Mouse (Mus musculus) bone marrow, adult 2 months (tissue): ENCODE results near the gene Lmo2. TPM values are rescaled to one million over a fixed set of nuclear protein-coding genes. Genes with fewer than 3 reads are reported as not detected.
"Not testable (repeated sequence)": the region's sequence is repeated elsewhere in the genome, so short reads cannot be mapped to it uniquely, and the experiment has no call there.

Experiments used
- H3K27ac ChIP-seq: fragments of 200-500 bp; 2 replicates; pipeline ENCODE4 v1.5.1; 2012; ENCODE audit warnings: low read depth, mild to moderate bottlenecking, control low read depth, inconsistent platforms, low read length; ENCODE audit not compliant: control insufficient read depth, poor library complexity, insufficient read depth
- H3K4me1 ChIP-seq: fragments of 200-500 bp; 2 replicates; pipeline ENCODE4 v1.6.1; 2011; ENCODE audit warnings: low read length; ENCODE audit not compliant: control insufficient read depth, insufficient read depth
- H3K4me3 ChIP-seq: fragments of 200-500 bp; replicated peaks from 2 replicates; pipeline ENCODE3; 2011; ENCODE audit warnings: mild to moderate bottlenecking, low read depth, low read length, control low read depth; ENCODE audit not compliant: control insufficient read depth
- CTCF ChIP-seq: fragments of 200-500 bp; IDR thresholded peaks from 2 replicates; pipeline ENCODE4 v1.5.1; 2011; ENCODE audit warnings: low read length, control low read depth; ENCODE audit not compliant: control insufficient read depth, insufficient read depth
- POLR2A ChIP-seq: fragments of 200-500 bp; IDR thresholded peaks from 2 replicates; pipeline ENCODE4 v1.6.1; 2011; ENCODE audit warnings: low read depth, mild to moderate bottlenecking, control low read depth, low read length, borderline replicate concordance; ENCODE audit not compliant: control insufficient read depth
- WGBS: fragments of 180-500 bp; shearing (Covaris S2); methylation state at CpG from one replicate; pipeline ENCODE4 v1.1.7; 2018; 5-methylcytosine and 5-hydroxymethylcytosine counted together
- polyA plus RNA-seq: library from polyadenylated mRNA; stranded (reverse); fragments of >200 nt; gene quantifications from 2 replicates; pipeline ENCODE4 v1.2.4, GENCODE M21; 2011; ENCODE audit warnings: low replicate concordance; ENCODE audit not compliant: missing spikeins, insufficient read depth, insufficient read length

The Lmo2 gene
- polyA plus RNA-seq, 1 experiment, result 110 TPM

GRCm38 (mm10) chr2:103975904-103976303 lies 18.1 kb downstream of the Lmo2 start:
- H3K27ac ChIP-seq, result no peak overlapping the region
- 25% methylated on average over 7 of the region's 7 CpGs for WGBS

GRCm38 (mm10) chr2:103977216-103977615 lies 19.4 kb downstream of the Lmo2 start:
- H3K4me3 ChIP-seq, result no peak overlapping the region
- H3K4me1 ChIP-seq, result peaks cover 6% of the 10 kb centered on the region
- WGBS, result 74% methylated on average over 8 of the region's 8 CpGs
- TF ChIP-seq CTCF (no peak), POLR2A (no peak)
- H3K27ac ChIP-seq, result no peak overlapping the region

More at GRCm38 (mm10) chr2:103975904-103976303, 18.1 kb downstream of the Lmo2 start:
- peaks cover 7% of the 10 kb centered on the region for H3K4me1 ChIP-seq
- TF ChIP-seq POLR2A (no peak), CTCF (no peak)
- no peak overlapping the region for H3K4me3 ChIP-seq

DNA sequence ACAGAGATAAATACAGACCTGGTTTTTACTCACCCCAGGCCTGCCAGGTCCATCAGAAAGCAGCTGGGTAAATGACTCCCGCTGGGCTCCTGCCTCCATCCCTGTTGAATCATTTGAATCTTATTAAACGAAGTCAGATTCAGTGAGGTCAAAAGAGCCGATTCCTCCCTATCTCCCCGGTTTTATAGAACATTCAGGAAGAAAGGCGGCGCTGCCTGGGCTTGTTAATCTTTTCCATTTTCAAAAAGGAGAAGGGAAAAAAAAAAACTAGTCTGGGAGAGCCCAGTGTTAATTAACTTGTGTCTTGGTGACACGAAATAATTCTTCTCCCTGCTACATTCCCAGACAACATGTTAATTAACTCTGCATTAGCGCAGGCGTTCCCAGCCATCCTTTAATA lies 19.9 kb downstream of the Lmo2 start:
- TF ChIP-seq CTCF (no peak), POLR2A (no peak)
- Histone ChIP-seq H3K4me3 (no peak overlapping the region), H3K4me1 (peaks cover 5% of the 10 kb centered on the region), H3K27ac (no peak overlapping the region)
- WGBS, result 80% methylated on average over 9 of the region's 9 CpGs

DNA sequence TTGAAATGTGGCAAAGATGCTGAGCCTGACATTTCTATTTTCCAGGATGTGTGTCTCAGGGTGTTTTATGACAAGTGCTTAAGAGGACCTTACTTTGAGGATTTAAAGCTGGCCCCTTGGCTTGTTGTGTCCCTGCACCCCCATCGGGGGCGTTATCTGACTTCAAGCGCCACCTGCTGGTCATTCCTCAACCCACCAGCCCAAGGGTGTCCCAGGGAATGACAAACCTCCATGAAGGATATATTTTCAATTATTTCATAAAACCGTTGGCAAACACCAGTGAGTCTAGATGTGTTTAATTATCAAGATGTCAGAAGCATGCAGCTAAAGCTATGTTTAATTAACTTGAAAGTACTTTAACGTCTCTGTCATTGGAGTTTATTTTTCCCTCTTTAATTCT lies 24.5 kb downstream of the Lmo2 start:
- TF ChIP-seq CTCF (peak; percentile 88), POLR2A (no peak)
- Histone ChIP-seq H3K27ac (no peak overlapping the region), H3K4me1 (peaks cover 1% of the 10 kb centered on the region; the same call in 1 of the 2 replicates), H3K4me3 (no peak overlapping the region)
- WGBS, result 14% methylated on average over 5 of the region's 5 CpGs

GRCm38 (mm10) chr2:103983146-103983545 lies 25.4 kb downstream of the Lmo2 start:
- WGBS, result 89% methylated on average over 10 of the region's 10 CpGs
- peaks cover 1% of the 10 kb centered on the region; the same call in 1 of the 2 replicates for H3K4me1 ChIP-seq
- TF ChIP-seq CTCF (no peak), POLR2A (no peak)
- H3K4me3 ChIP-seq, result no peak overlapping the region
- no peak overlapping the region for H3K27ac ChIP-seq

GRCm38 (mm10) chr2:103987595-103987994 lies 29.8 kb downstream of the Lmo2 start:
- H3K4me1 ChIP-seq, H3K27ac ChIP-seq, H3K4me3 ChIP-seq: not testable (repeated sequence)
- 54% methylated on average over 8 of the region's 8 CpGs for WGBS

DNA sequence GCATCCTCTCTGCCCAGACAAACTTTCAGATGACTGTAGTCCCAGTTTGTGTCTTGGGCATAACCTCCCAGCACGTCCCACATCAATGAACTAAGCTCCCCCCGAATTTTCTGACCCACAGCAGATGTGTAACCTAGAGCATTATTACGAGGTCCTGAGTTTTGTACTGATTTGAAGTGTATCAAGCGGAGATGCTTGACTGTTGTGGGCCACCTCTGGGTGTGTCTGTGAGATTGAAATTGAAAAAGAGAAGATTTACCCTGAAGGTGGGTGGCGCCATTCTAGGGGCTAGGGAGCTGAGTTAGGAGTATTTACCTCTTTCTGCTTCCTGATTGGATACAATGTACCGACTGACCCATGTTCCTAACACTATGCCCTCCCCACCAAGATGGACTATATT lies 31.9 kb downstream of the Lmo2 start:
- TF ChIP-seq CTCF (no peak), POLR2A (no peak)
- Histone ChIP-seq H3K27ac (no peak overlapping the region), H3K4me1 (no peaks in the 10 kb centered on the region), H3K4me3 (no peak overlapping the region)
- 85% methylated on average over 6 of the region's 6 CpGs for WGBS

DNA sequence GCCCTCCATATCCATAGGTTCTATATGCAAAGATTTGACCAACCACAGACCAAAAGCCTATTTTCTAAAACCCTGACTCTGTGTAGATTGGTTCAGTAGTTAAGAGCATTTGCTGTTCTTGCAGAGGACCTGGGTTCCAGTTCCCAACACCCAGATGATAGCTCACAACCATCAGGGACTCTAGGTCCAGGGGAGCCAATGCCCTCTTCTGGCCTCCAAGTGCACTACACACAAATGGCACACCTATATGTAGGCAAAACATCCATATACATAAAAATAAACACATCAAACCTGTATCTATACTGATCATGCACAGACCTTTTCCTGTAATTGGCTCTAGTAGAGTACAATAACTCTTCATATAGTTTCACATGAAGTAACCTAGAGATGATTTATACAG lies 33.5 kb downstream of the Lmo2 start:
- H3K4me1 ChIP-seq, result no peaks in the 10 kb centered on the region
- no peak overlapping the region for H3K4me3 ChIP-seq
- no peak overlapping the region for H3K27ac ChIP-seq
- peak; percentile 45 for TF ChIP-seq CTCF
- no peak for TF ChIP-seq POLR2A

GRCm38 (mm10) chr2:103992162-103992561 lies 34.4 kb downstream of the Lmo2 start:
- WGBS, result 94% methylated on average over 9 of the region's 9 CpGs
- TF ChIP-seq POLR2A, result no peak
- TF ChIP-seq CTCF, result no peak
- Histone ChIP-seq H3K27ac (no peak overlapping the region), H3K4me3 (no peak overlapping the region), H3K4me1 (no peaks in the 10 kb centered on the region)
